Mouse (Mus musculus) liver, embryonic 16.5 days (tissue): Measurements from ENCODE around the gene Thada. TPM values are rescaled to one million over a fixed set of nuclear protein-coding genes. Genes with fewer than 3 reads are reported as not detected.

ENCODE experiments used
- ATAC-seq: fragments of 200-750 bp; cut with Nextera tagmentation; 2 replicates; pipeline ENCODE4 v1.8.0; 2017; ENCODE audit warnings: low read depth, mild to moderate bottlenecking, moderate number of reproducible peaks, moderate library complexity
- H3K27ac ChIP-seq: fragments of 300-500 bp; sonication (generic); 2 replicates; pipeline ENCODE4 v1.5.1; 2014; ENCODE audit warnings: mild to moderate bottlenecking, low read length
- H3K27me3 ChIP-seq: fragments of 300-500 bp; sonication (generic); 2 replicates; pipeline ENCODE4 v1.6.1; 2014; ENCODE audit warnings: low read depth, low read length, mixed read lengths; ENCODE audit not compliant: control insufficient read depth, insufficient read depth
- H3K36me3 ChIP-seq: fragments of 300-500 bp; sonication (generic); 2 replicates; pipeline ENCODE4 v1.6.1; 2014; ENCODE audit warnings: mild to moderate bottlenecking; ENCODE audit not compliant: control insufficient read depth, insufficient read depth
- H3K4me1 ChIP-seq: fragments of 300-500 bp; sonication (generic); 2 replicates; pipeline ENCODE4 v1.6.1; 2014; ENCODE audit warnings: low read depth, low read length, mixed read lengths; ENCODE audit not compliant: control insufficient read depth
- H3K4me2 ChIP-seq: fragments of 300-500 bp; sonication (generic); 2 replicates; pipeline ENCODE4 v1.6.1; 2014; ENCODE audit warnings: low read depth, low read length, mixed read lengths
- H3K4me3 ChIP-seq: fragments of 300-500 bp; sonication (generic); 2 replicates; pipeline ENCODE4 v1.5.1; 2014; ENCODE audit warnings: low read depth, mild to moderate bottlenecking, low read length
- H3K9ac ChIP-seq: fragments of 300-500 bp; sonication (generic); 2 replicates; pipeline ENCODE4 v1.6.1; 2014; ENCODE audit warnings: low read depth, low read length
- H3K9me3 ChIP-seq: fragments of 300-500 bp; sonication (generic); replicated peaks from 2 replicates; pipeline ENCODE4 v1.6.1; 2016; ENCODE audit warnings: low read length; ENCODE audit not compliant: control insufficient read depth
- WGBS: fragments of 180-500 bp; shearing (Covaris S2); extraction: QIAGEN DNeasy Blood & Tissue Kit; methylation state at CpG from one replicate; pipeline ENCODE4 v1.1.7; 2014; ENCODE audit not compliant: insufficient replicate concordance; 5-methylcytosine and 5-hydroxymethylcytosine counted together
- polyA plus RNA-seq: library from polyadenylated mRNA; unstranded; fragments of >200 nt; fragmentation: Nextera tagmentation; extraction: Ambion mirVana; gene quantifications from 2 replicates; pipeline ENCODE4 v1.2.1, GENCODE M21; 2015

The Thada gene
- polyA plus RNA-seq, 1 experiment from 2014 or later, result 2.2 TPM

DNA sequence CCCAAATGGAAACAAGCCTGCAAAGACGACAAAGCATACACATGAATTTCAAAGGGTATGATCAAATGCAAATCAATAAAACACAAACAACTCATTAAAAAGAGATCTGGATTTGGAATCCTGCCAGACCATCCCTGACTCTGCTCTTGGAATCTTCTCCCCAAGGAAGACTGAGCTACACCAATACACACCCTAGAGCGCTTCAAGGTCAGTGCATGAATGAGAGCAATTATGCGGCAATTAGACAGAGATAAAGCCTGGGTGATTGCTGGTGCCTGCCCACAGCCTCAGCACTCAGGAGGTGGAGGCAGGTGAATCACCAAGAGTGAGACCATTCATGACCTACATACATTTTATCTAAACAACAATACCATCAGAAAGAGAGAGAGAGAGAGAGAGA lies 114.7 kb downstream of the Thada start:
- Histone ChIP-seq H3K4me1 (peaks cover 8% of the 10 kb centered on the region), H3K36me3 (peaks cover 3% of the 10 kb centered on the region; the same call in 1 of the 2 replicates), H3K27ac (no peak overlapping the region), H3K9me3 (no peaks in the 10 kb centered on the region), H3K4me3 (no peak overlapping the region), H3K4me2 (no peak overlapping the region), H3K9ac (no peak overlapping the region), H3K27me3 (no peaks in the 10 kb centered on the region)
- 52% methylated on average over 3 of the region's 3 CpGs for WGBS
- ATAC-seq, result no peak

DNA sequence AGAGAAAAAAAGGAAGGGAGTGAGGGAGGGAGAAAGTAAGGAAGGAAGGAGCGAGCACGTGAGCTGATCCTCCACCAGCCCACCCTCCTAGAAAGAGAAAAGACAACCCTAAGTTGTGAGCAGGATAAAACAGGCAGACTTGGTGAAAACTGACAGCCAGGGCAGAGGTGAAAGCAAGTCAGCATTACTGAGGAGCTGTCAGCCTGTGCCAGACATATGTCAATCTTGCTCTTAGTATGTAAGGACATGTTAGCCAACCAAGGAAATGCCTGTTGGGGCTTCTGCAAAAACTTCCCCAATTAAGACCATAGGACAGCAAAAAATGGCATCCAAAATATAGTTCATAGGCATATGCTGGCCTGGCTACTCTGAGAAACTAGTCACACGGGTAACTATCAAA lies 117.1 kb downstream of the Thada start:
- Histone ChIP-seq H3K4me1 (peaks cover 8% of the 10 kb centered on the region), H3K4me2 (no peak overlapping the region), H3K27me3 (no peaks in the 10 kb centered on the region), H3K27ac (no peak overlapping the region), H3K9me3 (no peaks in the 10 kb centered on the region), H3K36me3 (peaks cover 3% of the 10 kb centered on the region; the same call in 1 of the 2 replicates), H3K9ac (no peak overlapping the region), H3K4me3 (no peak overlapping the region)
- no peak for ATAC-seq
- WGBS, result 79% methylated on average over 3 of the region's 3 CpGs

DNA sequence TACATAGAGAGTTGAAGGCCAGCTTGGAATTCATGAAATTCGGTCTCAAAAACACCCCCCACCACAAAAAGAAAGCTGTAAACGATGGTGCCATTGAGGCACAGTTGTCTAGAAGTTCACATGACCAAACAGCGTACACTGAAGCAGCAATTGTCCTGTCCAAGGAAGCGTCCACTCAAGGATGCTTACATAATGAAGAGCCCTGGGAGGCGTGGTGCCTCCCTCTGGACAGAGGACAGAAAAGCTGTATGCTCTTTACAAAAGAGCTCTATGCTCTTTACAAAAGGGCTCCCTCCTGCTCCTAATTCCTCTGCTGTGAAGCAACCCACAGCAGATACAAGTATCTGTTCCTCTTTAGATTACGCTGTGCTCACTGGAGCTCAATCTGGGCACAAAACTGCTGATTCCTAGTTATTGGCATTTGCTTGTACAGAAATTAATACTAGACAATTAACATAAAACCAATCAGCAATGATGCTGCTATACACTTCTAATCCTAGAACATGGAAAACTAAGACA lies 123.6 kb downstream of the Thada start:
- no peaks in the 10 kb centered on the region for H3K27me3 ChIP-seq

DNA sequence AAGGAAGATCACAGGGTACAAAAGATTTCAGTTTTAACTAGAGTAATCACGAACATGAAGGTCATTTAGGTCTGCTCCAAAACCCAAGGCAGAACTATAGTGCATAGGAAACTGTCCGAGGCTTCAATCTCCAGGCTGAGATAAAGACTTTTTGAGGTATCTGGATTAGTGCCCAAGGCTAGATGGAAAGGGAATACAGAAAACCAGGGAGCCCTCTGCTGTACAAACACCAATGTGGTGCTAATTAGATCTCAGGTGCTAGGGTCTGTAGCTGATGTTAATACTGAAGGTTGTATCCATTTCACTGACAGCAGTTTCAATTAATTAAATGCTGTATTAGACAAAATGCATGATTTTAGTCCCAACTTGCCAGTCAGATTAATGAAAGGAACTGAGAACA lies 124.3 kb downstream of the Thada start:
- 64% methylated on average over 2 of the region's 2 CpGs for WGBS
- no peak overlapping the region for H3K4me2 ChIP-seq
- H3K27me3 ChIP-seq, result no peaks in the 10 kb centered on the region
- ATAC-seq, result no peak
- H3K9me3 ChIP-seq, result no peaks in the 10 kb centered on the region
- H3K4me1 ChIP-seq, result no peaks in the 10 kb centered on the region
- H3K27ac ChIP-seq, result no peak overlapping the region
- peaks cover 3% of the 10 kb centered on the region; the same call in 1 of the 2 replicates for H3K36me3 ChIP-seq
- no peak overlapping the region for H3K4me3 ChIP-seq
- no peak overlapping the region for H3K9ac ChIP-seq

More for the DNA sequence above, 123.6 kb downstream of the Thada start:
- Histone ChIP-seq H3K4me3 (no peak overlapping the region), H3K36me3 (peaks cover 3% of the 10 kb centered on the region; the same call in 1 of the 2 replicates), H3K9ac (no peak overlapping the region), H3K27ac (no peak overlapping the region), H3K9me3 (no peaks in the 10 kb centered on the region), H3K4me2 (no peak overlapping the region), H3K4me1 (no peaks in the 10 kb centered on the region)
- no peak for ATAC-seq
- WGBS, result 71% methylated on average over 6 of the region's 6 CpGs

DNA sequence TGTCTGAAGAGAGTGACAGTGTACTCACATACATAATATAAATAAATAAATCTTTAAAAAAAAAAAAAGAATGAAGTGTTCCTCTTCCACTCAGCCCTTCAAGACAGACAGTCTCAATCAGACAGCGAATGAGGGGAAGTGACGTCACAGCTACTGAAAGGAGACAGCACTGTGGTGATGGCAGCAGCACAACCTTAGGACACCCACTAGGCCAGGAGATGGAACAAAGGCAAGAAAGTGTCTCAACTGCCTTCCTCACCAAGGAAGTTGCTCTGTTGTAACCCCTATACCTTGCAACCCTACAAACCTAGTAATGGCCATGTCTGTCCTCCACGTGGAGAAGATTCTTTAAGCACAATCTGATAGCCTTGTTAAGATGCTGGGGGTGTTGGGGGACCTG lies 125.4 kb downstream of the Thada start:
- H3K4me1 ChIP-seq, result no peaks in the 10 kb centered on the region
- H3K36me3 ChIP-seq, result no peaks in the 10 kb centered on the region; the same call in 1 of the 2 replicates
- H3K9me3 ChIP-seq, result no peaks in the 10 kb centered on the region
- no peak overlapping the region for H3K4me3 ChIP-seq
- no peak overlapping the region for H3K4me2 ChIP-seq
- H3K27me3 ChIP-seq, result no peaks in the 10 kb centered on the region
- H3K9ac ChIP-seq, result no peak overlapping the region
- ATAC-seq, result no peak
- H3K27ac ChIP-seq, result no peak overlapping the region
- WGBS, result 77% methylated on average over 3 of the region's 3 CpGs

DNA sequence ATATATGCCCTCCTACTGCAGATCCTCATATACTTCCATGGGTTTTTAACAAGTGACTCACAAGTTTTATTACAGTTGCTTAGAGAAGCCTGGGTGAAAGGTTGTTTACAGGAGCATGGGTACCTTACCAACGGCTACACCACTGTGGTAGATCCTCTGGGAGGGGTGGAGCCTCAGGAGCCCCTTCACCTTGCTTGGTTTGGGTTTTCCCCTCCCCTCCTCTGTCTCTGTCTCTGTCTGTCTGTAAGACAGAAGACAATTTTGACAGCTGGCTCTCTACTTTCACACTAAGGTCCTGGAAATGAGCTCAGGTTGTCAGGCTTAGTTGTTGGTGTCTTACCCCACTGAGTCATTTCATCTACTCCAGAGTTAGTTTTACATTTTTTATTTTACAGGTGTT lies 130.0 kb downstream of the Thada start:
- Histone ChIP-seq H3K36me3 (no peaks in the 10 kb centered on the region; the same call in 1 of the 2 replicates), H3K27me3 (no peaks in the 10 kb centered on the region), H3K4me2 (no peak overlapping the region), H3K9ac (no peak overlapping the region), H3K9me3 (no peaks in the 10 kb centered on the region), H3K4me3 (no peak overlapping the region), H3K27ac (no peak overlapping the region), H3K4me1 (no peaks in the 10 kb centered on the region)
- WGBS, result 56% methylated on average over 1 of the region's 1 CpGs
- ATAC-seq, result no peak

DNA sequence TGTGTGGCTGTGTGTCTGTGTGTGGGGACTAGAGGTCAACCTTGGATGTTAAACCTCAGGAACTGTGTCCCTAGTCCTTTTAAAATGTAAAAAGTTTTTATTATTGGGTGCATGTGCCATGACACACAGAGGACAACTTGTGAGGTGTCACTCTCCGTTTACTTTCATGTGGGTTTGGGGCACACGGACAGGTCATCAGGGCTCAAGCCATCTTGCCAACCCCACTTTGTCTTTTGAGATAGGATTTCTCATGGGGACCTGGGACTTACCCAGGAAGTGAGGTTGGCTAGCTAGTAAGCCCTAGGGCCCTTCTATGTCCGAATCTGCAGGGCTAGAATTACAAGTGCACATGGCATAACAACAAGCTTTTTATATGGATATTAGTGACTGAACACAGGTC lies 130.9 kb downstream of the Thada start:
- Histone ChIP-seq H3K4me3 (no peak overlapping the region), H3K4me2 (no peak overlapping the region), H3K9me3 (no peaks in the 10 kb centered on the region), H3K36me3 (no peaks in the 10 kb centered on the region; the same call in 1 of the 2 replicates), H3K9ac (no peak overlapping the region), H3K27ac (no peak overlapping the region), H3K4me1 (no peaks in the 10 kb centered on the region), H3K27me3 (no peaks in the 10 kb centered on the region)
- ATAC-seq, result no peak
- 70% methylated on average over 3 of the region's 3 CpGs for WGBS

DNA sequence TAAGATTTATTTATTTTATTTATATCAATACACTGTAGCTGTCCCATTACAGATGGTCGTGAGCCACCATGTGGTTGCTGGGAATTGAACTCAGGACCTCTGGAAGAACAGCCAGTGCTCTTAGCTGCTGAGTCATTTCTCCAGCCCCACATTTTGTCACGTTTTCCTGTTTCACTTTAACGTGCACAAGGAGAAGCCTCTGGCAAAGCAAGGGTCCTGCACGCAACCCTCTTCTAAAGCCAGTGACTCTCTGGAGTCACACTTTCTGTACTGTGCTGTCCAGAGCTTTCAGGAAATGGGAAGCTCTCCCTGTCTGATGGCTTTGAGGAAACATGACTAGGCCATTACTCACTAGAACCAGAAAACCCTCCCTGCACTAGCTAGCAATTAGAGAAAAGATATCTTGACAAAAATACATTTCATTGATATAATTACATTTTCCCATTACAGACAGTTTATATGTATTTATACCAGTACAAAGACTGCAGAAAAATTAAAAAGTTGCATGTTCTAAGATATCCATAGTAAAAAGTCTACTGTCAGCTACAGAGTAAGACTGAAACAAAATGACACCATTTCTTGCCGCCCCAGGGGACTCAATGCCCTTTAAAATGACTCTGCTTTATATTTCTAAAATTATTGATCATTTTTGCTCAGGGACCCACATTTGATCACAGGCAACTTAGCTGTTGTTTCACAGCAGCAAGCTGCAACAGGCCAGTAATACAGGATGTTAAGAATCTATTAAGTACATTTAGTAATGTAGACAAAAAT lies 131.6 kb downstream of the Thada start:
- Histone ChIP-seq H3K27me3 (no peaks in the 10 kb centered on the region), H3K4me2 (no peak overlapping the region), H3K27ac (no peak overlapping the region), H3K9me3 (no peaks in the 10 kb centered on the region), H3K9ac (no peak overlapping the region), H3K4me1 (no peaks in the 10 kb centered on the region), H3K4me3 (no peak overlapping the region), H3K36me3 (no peaks in the 10 kb centered on the region; the same call in 1 of the 2 replicates)
- WGBS, result 52% methylated on average over 5 of the region's 5 CpGs
- no peak for ATAC-seq

DNA sequence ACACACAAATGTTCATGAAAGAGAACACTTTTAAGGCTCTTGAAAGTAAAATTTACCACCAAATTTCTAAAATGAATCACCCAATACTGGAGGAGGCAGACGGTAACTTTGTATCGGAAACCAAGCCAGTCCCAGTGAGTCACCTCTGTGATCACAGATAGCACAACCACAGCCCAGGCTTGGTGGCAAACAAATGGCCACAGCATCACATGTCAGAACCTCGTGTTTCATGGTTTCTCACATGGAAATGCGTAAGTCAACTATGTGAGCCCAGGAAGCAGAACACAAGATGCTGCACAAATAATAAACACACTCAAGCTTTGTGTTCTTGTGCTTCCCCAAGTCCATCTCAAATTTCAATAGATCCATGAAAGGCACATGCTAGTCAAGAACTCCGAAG lies 133.1 kb downstream of the Thada start:
- Histone ChIP-seq H3K4me1 (peaks cover 2% of the 10 kb centered on the region; the same call in 1 of the 2 replicates), H3K36me3 (no peaks in the 10 kb centered on the region; the same call in 1 of the 2 replicates), H3K27me3 (no peaks in the 10 kb centered on the region), H3K4me2 (no peak overlapping the region), H3K9me3 (no peaks in the 10 kb centered on the region), H3K9ac (no peak overlapping the region), H3K4me3 (no peak overlapping the region), H3K27ac (no peak overlapping the region)
- no peak for ATAC-seq
- 54% methylated on average over 5 of the region's 5 CpGs for WGBS
